Mouse (Mus musculus) neural tube, embryonic 15.5 days (tissue): ENCODE results near the gene Abcc4. TPM values are rescaled to one million over a fixed set of nuclear protein-coding genes. Genes with fewer than 3 reads are reported as not detected.

ENCODE experiments used
- ATAC-seq: fragments of 200-750 bp; cut with Nextera tagmentation; 2 replicates; pipeline ENCODE4 v1.8.0; 2017; ENCODE audit warnings: mild to moderate bottlenecking, moderate TSS enrichment, moderate library complexity; ENCODE audit not compliant: low FRiP score
- H3K27ac ChIP-seq: fragments of 300-500 bp; sonication (generic); replicated peaks from 2 replicates; pipeline ENCODE4 v1.5.1; 2015; ENCODE audit warnings: mild to moderate bottlenecking, inconsistent platforms
- H3K27me3 ChIP-seq: fragments of 300-500 bp; sonication (generic); replicated peaks from 2 replicates; pipeline ENCODE4 v1.6.1; 2015; ENCODE audit warnings: inconsistent platforms
- H3K36me3 ChIP-seq: fragments of 300-500 bp; sonication (generic); 2 replicates; pipeline ENCODE4 v1.6.1; 2015; ENCODE audit warnings: inconsistent platforms
- H3K4me1 ChIP-seq: fragments of 300-500 bp; sonication (generic); 2 replicates; pipeline ENCODE4 v1.6.1; 2015; ENCODE audit warnings: inconsistent platforms
- H3K4me2 ChIP-seq: fragments of 300-500 bp; sonication (generic); 2 replicates; pipeline ENCODE4 v1.6.1; 2015; ENCODE audit warnings: inconsistent platforms, mild to moderate bottlenecking, moderate library complexity
- H3K4me3 ChIP-seq: fragments of 300-500 bp; sonication (generic); replicated peaks from 2 replicates; pipeline ENCODE4 v1.5.1; 2015; ENCODE audit warnings: mild to moderate bottlenecking, inconsistent platforms
- H3K9ac ChIP-seq: fragments of 300-500 bp; sonication (generic); replicated peaks from 2 replicates; pipeline ENCODE4 v1.6.1; 2015; ENCODE audit warnings: mild to moderate bottlenecking, inconsistent platforms
- H3K9me3 ChIP-seq: fragments of 300-500 bp; sonication (generic); replicated peaks from 2 replicates; pipeline ENCODE4 v1.6.1; 2016; ENCODE audit warnings: inconsistent platforms
- WGBS: fragments of 180-500 bp; shearing (Covaris S2); methylation state at CpG from one replicate; pipeline ENCODE4 v1.1.7; 2015; ENCODE audit warnings: mixed read lengths; 5-methylcytosine and 5-hydroxymethylcytosine counted together
- polyA plus RNA-seq: library from polyadenylated mRNA; unstranded; fragments of >200 nt; fragmentation: Nextera tagmentation; extraction: Ambion mirVana; gene quantifications from 2 replicates; pipeline ENCODE4 v1.2.1, GENCODE M21; 2015

The Abcc4 gene
- polyA plus RNA-seq, 1 experiment from 2014 or later = 3.1 TPM

- Histone ChIP-seq H3K9ac (no peak overlapping the region), H3K36me3 (no peaks in the 10 kb centered on the region), H3K4me1 (no peaks in the 10 kb centered on the region), H3K27me3 (no peaks in the 10 kb centered on the region), H3K27ac (no peak overlapping the region), H3K4me3 (no peak overlapping the region), H3K4me2 (no peak overlapping the region), H3K9me3 (no peaks in the 10 kb centered on the region)
- ATAC-seq = no peak
- WGBS = 90% methylated on average over 5 of the region's 5 CpGs
These were observed 19.4 kb upstream of the Abcc4 start for GRCm38 (mm10) chr14:118725467-118725866.

GRCm38 (mm10) chr14:118723920-118724693 is 18.1 kb upstream of the Abcc4 start:
- Histone ChIP-seq H3K9me3 (no peaks in the 10 kb centered on the region), H3K27me3 (no peaks in the 10 kb centered on the region), H3K4me1 (no peaks in the 10 kb centered on the region), H3K4me3 (no peak overlapping the region), H3K9ac (no peak overlapping the region), H3K36me3 (no peaks in the 10 kb centered on the region), H3K4me2 (no peak overlapping the region), H3K27ac (no peak overlapping the region)
- no peak for ATAC-seq
- WGBS = 91% methylated on average over 11 of the region's 11 CpGs

GRCm38 (mm10) chr14:118719566-118720174 is 13.7 kb upstream of the Abcc4 start:
- H3K36me3 ChIP-seq = no peaks in the 10 kb centered on the region
- no peak overlapping the region for H3K9ac ChIP-seq
- no peaks in the 10 kb centered on the region for H3K27me3 ChIP-seq
- no peaks in the 10 kb centered on the region for H3K4me1 ChIP-seq
- ATAC-seq = no peak
- no peak overlapping the region for H3K27ac ChIP-seq
- no peaks in the 10 kb centered on the region for H3K9me3 ChIP-seq
- H3K4me2 ChIP-seq = no peak overlapping the region
- no peak overlapping the region for H3K4me3 ChIP-seq
- WGBS = 58% methylated on average over 10 of the region's 10 CpGs

- no peak overlapping the region for H3K4me2 ChIP-seq
- no peak for ATAC-seq
- H3K4me1 ChIP-seq = peaks cover 5% of the 10 kb centered on the region
- no peaks in the 10 kb centered on the region for H3K27me3 ChIP-seq
- H3K36me3 ChIP-seq = no peaks in the 10 kb centered on the region
- H3K27ac ChIP-seq = no peak overlapping the region
- no peak overlapping the region for H3K4me3 ChIP-seq
- H3K9me3 ChIP-seq = no peaks in the 10 kb centered on the region
- no peak overlapping the region for H3K9ac ChIP-seq
- WGBS = 85% methylated on average over 7 of the region's 7 CpGs
These were observed 12.6 kb upstream of the Abcc4 start for GRCm38 (mm10) chr14:118718576-118718975.

GRCm38 (mm10) chr14:118716372-118717312 is 10.6 kb upstream of the Abcc4 start:
- peaks cover 14% of the 10 kb centered on the region for H3K4me1 ChIP-seq
- no peak overlapping the region for H3K4me2 ChIP-seq
- H3K36me3 ChIP-seq = no peaks in the 10 kb centered on the region
- H3K4me3 ChIP-seq = no peak overlapping the region
- H3K27ac ChIP-seq = no peak overlapping the region
- 85% methylated on average over 16 of the region's 16 CpGs for WGBS
- H3K27me3 ChIP-seq = no peaks in the 10 kb centered on the region
- H3K9me3 ChIP-seq = no peaks in the 10 kb centered on the region
- H3K9ac ChIP-seq = no peak overlapping the region
- ATAC-seq = no peak

GRCm38 (mm10) chr14:118714720-118715119 is 8.7 kb upstream of the Abcc4 start:
- Histone ChIP-seq H3K4me2 (no peak overlapping the region), H3K27me3 (no peaks in the 10 kb centered on the region), H3K9ac (no peak overlapping the region), H3K4me3 (no peak overlapping the region), H3K9me3 (no peaks in the 10 kb centered on the region), H3K4me1 (peaks cover 18% of the 10 kb centered on the region), H3K36me3 (no peaks in the 10 kb centered on the region), H3K27ac (no peak overlapping the region)
- WGBS = 79% methylated on average over 6 of the region's 6 CpGs
- no peak for ATAC-seq

GRCm38 (mm10) chr14:118714320-118714719 is 8.3 kb upstream of the Abcc4 start:
- ATAC-seq = no peak
- no peaks in the 10 kb centered on the region for H3K36me3 ChIP-seq
- 83% methylated on average over 2 of the region's 2 CpGs for WGBS

GRCm38 (mm10) chr14:118713869-118714268 is 7.8 kb upstream of the Abcc4 start:
- Histone ChIP-seq H3K27ac (no peak overlapping the region), H3K9me3 (no peaks in the 10 kb centered on the region), H3K4me1 (peaks cover 23% of the 10 kb centered on the region), H3K4me3 (peak overlapping the region; percentile 36), H3K9ac (peak overlapping the region; percentile 37), H3K27me3 (no peaks in the 10 kb centered on the region), H3K4me2 (peak overlapping the region; percentile 60), H3K36me3 (no peaks in the 10 kb centered on the region)
- 9% methylated on average over 8 of the region's 8 CpGs for WGBS
- ATAC-seq = no peak

More at GRCm38 (mm10) chr14:118714320-118714719, 8.3 kb upstream of the Abcc4 start:
- H3K27me3 ChIP-seq = no peaks in the 10 kb centered on the region
- H3K27ac ChIP-seq = no peak overlapping the region
- no peaks in the 10 kb centered on the region for H3K9me3 ChIP-seq
- H3K4me3 ChIP-seq = no peak overlapping the region
- no peak overlapping the region for H3K4me2 ChIP-seq
- no peak overlapping the region for H3K9ac ChIP-seq
- H3K4me1 ChIP-seq = peaks cover 22% of the 10 kb centered on the region

- H3K4me2 ChIP-seq = peak overlapping the region; percentile 60
- no peak overlapping the region for H3K27ac ChIP-seq
- ATAC-seq = peak; percentile 31; the same call in 1 of the 2 replicates
- 2% methylated on average over 18 of the region's 18 CpGs for WGBS
- H3K9me3 ChIP-seq = no peaks in the 10 kb centered on the region
- peak overlapping the region; percentile 37 for H3K9ac ChIP-seq
- H3K36me3 ChIP-seq = no peaks in the 10 kb centered on the region
- H3K4me1 ChIP-seq = peaks cover 23% of the 10 kb centered on the region
- no peaks in the 10 kb centered on the region for H3K27me3 ChIP-seq
- peak overlapping the region; percentile 36 for H3K4me3 ChIP-seq
These were observed 7.4 kb upstream of the Abcc4 start for GRCm38 (mm10) chr14:118713408-118713807.

- Histone ChIP-seq H3K27me3 (0 out of 2 replicates have a peak, but pooled peaks cover 4% of the 10 kb centered on the region), H3K4me3 (no peak overlapping the region), H3K9ac (no peak overlapping the region), H3K4me2 (peak overlapping the region; percentile 60), H3K36me3 (no peaks in the 10 kb centered on the region), H3K9me3 (no peaks in the 10 kb centered on the region), H3K27ac (no peak overlapping the region), H3K4me1 (peaks cover 23% of the 10 kb centered on the region)
- WGBS = 60% methylated on average over 5 of the region's 5 CpGs
- no peak for ATAC-seq
These were observed 6.9 kb upstream of the Abcc4 start for GRCm38 (mm10) chr14:118712889-118713288.

- Histone ChIP-seq H3K4me2 (no peak overlapping the region), H3K27ac (no peak overlapping the region), H3K9ac (no peak overlapping the region), H3K27me3 (0 out of 2 replicates have a peak, but pooled peaks cover 5% of the 10 kb centered on the region), H3K36me3 (no peaks in the 10 kb centered on the region), H3K4me1 (peaks cover 31% of the 10 kb centered on the region), H3K9me3 (no peaks in the 10 kb centered on the region), H3K4me3 (no peak overlapping the region)
- ATAC-seq = no peak
These were observed 4.9 kb upstream of the Abcc4 start for GRCm38 (mm10) chr14:118710945-118711344.
